Mouse (Mus musculus) right cerebral cortex, postnatal 14 days (tissue): Measurements from ENCODE around the gene Mtor.

Experiments
- DNase-seq: peaks from one replicate; pipeline ENCODE4 v3.0.0; 2022

Gene Mtor

GRCm38 (mm10) chr4:148448179-148448852, at the start of gene Mtor:
Gene Mtor (plus strand): TSS chr4:148448611.
- DNase-seq: peak; percentile 92

DNA sequence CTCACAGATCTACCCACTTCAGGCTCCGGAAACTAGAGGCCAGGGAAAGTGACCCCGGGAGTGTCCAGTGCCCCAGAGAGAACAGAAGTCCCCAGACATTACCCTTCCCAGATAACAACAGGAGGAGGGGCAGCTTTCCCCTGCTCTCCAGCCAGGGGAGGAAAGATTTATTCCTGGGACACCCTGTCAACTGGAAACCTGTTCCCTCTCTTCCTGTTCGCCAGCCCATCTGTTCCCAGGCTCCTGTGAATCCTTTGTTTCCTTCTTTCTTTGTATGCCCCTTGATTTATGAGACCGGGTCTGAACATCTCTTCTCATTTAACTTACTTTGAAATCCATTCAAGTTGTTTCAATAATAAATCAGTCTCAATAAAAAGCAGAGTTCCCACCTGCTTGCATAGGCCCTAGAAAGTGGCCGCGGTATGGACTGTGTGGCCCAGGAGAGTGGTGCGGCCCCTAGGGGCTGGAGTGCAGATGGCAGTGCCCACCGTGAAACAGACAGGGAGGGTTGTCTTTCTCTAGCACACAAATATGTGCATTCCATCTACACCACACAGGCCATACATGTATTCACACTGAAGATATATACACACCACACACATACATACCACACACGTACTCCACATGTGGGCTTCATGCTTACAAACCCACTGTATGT, 48.8 kb upstream of the Mtor start:
- DNase-seq: no peak

GRCm38 (mm10) chr4:148403402-148403801, 45.0 kb upstream of the Mtor start:
- no peak for DNase-seq

DNA sequence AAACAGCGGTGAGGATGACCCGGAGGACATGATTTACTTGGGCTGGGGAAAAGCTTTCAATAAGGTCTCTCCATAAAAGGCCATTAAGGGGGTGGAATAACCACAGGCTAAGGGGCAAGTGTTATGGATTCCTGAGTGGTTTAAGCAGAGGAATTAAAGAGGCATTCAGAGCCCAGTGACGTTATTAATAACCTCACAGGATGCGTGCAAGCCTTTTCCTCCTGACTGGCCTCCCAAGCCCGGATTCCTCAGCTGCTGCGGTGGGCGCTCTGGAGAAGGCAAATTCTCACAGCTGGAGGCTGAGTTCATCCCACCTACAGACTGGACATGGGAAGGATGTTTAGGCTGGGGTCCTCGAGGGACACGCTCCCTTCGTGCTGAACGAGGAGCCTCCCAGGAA, 43.7 kb upstream of the Mtor start:
- no peak for DNase-seq

DNA sequence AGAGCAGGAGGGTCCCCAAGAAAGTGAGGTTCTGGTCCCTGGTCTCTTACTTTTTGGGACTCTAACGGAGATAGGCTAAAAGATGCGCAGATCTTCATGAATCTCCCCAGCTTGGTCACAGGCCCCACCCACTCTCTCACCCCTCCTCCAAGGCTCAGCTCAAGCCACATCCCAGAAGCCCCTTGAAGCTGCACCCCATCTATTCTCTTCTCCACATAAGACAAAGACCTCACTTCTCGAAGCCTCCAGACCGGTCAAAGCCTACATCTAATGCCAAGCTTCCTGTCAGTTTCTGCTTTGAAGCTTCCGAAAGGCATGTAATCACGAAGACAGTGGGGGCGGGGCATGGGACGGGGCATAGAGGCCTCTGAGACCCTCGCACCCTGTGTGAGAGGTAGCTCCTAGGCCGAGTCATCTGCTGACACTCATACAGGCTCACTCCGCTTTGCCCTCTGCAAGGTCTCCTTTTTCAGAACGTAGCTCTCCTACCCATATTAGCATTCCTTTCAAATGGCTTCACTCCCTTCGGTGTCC, 43.1 kb upstream of the Mtor start:
- no peak for DNase-seq

GRCm38 (mm10) chr4:148408256-148408975, 40.0 kb upstream of the Mtor start:
- no peak for DNase-seq

GRCm38 (mm10) chr4:148415575-148415974, 32.8 kb upstream of the Mtor start:
- no peak for DNase-seq

- DNase-seq: no peak
Measured at GRCm38 (mm10) chr4:148417074-148417526, 31.3 kb upstream of the Mtor start.

DNA sequence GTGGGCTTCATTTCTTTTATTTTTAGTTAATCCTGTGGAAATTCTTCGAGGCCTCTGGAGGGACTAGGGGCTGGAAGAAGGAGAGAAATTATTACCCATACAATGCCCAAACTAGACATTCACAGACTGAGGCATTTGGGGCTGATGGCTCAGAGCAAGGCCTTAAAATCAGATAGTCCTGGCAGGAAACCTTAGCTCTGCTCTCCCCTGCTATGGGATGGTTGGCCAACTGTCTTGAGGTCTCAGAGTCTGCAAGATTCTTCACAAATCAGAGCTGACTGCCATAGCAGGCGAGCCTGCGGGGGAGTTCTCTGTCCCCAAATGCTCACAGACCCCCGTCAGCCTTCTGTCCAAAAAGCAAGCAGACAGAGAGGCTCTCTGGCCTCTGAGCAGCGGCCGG, 30.9 kb upstream of the Mtor start:
- no peak for DNase-seq

GRCm38 (mm10) chr4:148426950-148427850, 21.2 kb upstream of the Mtor start:
- DNase-seq: no peak

- no peak for DNase-seq
Measured at GRCm38 (mm10) chr4:148428544-148428943, 19.9 kb upstream of the Mtor start.

GRCm38 (mm10) chr4:148429121-148429520, 19.3 kb upstream of the Mtor start:
- no peak for DNase-seq

GRCm38 (mm10) chr4:148429686-148430085, 18.7 kb upstream of the Mtor start:
- DNase-seq: peak; percentile 82

DNA sequence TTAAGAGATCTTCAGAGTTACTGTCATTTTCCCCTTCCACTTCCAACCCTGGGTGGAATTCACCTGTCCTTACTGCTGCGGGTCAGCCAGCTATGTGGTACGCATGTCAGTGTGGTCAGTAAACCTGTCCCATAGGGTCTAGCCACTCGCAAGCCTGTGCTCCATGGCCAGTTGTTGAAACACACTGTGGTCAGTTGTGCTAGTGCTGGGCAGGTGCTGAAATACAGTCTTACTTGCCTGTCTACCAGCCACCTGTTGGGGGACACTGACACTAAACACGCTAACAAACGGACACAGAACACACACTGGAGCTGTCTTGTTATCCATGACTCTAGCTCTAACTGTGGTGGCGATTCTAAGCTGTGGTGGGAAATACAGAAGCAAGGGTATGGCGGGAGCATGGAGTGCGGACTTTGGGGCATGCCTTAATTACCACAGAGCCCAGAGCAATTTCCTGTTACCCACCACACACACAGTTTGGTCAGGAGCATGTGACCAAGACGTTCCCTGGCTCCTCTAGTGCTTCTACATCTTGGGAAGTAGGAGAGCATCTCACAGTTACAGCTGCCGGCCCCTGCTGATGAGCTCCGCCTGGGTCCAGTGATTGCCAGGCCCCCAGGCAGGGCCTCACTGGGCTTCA, 17.4 kb upstream of the Mtor start:
- DNase-seq: no peak

- DNase-seq: no peak
Measured at GRCm38 (mm10) chr4:148432488-148432887, 15.9 kb upstream of the Mtor start.

DNA sequence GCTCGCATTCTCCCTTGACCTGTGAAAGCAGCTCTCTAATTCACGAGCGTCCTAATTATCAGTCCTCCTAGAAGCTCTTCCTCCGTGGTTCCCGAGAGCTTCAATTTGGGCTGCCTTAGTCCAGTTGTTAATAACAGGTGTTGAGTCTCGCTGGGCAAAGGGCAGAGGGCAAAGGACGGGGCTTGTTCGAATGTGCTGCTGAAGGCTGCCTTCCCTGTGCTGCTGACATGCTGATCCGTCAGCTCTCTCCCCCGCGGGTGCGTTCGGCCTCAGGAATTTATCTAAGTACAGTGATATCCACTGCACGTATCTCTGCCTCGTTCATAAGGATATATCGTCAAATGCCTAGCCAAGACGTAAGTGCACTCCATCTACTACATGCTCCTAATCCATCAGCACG, 15.1 kb upstream of the Mtor start:
- DNase-seq: no peak

DNA sequence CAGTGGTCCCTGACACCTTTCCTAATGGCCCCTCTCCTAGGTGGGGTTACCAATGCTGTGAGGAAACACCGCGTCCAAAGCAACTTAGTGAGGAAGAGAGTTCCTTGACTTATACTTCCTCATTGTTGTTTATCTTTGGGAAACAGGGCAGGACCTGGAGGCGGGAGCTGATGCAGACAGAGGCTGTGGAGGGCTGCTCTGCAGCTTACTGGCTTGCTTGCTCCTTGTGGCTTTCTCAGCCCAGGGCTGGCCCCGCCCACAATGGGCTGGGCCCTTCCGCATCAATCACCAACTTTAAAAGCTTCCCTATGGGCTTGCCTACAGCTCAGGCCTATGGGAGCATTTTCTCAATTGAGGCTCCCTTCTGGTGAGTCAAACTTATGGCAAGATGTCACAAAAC, 14.6 kb upstream of the Mtor start:
- no peak for DNase-seq

- DNase-seq: no peak
Measured at GRCm38 (mm10) chr4:148434554-148434953, 13.9 kb upstream of the Mtor start.

DNA sequence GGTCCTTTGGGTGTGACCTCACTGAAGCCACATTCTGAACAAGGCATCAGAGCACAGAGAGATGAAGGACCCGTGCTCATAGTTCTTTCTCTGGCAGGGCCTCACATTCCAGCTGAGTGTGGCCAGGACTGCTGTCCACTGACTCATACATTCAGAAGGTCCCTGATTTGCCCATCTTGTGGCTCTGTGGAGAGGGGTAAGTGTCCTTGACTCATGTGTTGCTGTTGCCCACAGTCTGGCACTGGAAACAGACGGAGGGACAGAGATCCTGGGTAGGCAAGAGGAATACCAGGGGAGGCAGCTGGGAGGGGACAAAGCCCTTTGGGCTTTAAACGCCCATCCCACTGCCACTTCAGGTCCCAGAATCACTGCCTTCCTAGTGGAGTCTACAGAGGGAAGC, 13.3 kb upstream of the Mtor start:
- no peak for DNase-seq

DNA sequence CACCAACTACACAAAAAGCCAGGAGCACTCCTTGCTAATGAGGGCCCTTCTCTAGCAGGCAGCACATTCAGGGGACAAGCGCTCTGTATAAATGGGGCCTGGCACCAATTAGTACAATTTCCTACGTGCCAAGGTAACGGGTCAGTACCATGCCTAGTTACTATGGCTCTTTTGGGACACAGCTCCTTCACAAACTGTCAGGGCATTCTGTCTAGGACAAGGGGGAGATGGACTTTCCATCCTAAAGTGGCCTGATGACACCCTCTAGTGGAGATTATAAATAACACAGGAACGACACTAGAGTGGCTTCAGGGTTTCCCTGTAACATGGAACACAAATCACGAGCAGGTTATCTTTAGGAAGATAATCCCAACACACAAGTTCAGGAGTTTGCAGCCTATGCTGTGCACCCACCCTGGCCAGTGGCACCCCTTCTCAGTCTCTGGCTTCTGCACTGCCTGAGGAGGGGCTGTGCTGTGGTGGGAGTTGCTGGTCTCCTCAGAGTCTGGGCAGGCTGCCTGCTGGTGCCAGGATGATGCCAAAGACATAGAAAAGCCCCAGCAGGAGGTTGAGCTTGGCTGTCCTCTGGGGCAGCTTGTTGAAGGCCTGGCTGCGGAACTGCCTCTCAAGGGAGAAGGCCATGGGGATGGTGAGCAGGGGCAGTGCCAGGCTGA, 12.6 kb upstream of the Mtor start:
- peak; percentile 50 for DNase-seq

DNA sequence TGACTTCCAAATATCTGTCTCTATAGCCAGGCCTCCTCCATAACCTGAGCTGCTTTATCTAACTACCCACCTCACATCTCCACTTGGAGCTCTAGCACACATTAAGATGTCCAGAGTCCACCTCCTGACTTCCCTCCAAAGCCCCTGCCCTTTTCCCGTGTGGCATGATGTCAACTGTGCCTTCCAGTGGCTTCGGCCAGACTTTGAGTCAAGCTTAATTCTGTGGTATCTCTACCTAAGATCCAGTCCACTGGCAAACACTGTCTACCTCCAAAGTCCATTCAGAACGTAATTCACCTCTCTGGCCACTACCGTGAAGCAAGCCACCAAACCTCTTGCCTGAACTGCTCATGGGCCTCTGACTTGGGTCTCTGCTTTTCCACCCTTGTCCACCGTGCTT, 6.5 kb upstream of the Mtor start:
- DNase-seq: no peak

DNA sequence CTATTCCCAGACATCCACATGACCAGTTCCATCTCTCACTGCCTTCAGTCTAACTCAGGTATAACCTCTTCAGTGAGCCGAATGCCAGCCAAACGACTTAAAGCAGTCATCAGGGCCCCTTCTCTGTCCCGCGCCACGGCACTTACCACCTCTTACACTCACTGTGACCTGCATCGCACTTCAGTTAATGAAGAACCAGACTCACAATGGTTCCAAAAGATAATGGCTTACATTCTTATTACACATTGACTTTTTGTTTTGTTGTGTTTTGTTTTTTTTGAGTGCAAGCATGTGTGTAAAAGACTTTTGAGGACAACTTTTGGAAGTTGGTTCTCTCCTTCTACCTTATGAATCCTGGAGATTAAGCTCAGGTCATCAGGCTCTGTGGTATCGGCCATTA, 5.8 kb upstream of the Mtor start:
- DNase-seq: no peak
